Mouse (Mus musculus): ENCODE results near the gene Art3. TPM values are rescaled to one million over a fixed set of nuclear protein-coding genes. Genes with fewer than 3 reads are reported as not detected.

Gene Art3
- polyA plus RNA-seq, 1 experiment from 2014 or later, result 46.5 TPM

GRCm38 (mm10) chr5:92413271-92413981 is 81.8 kb downstream of the Art3 start:
- Histone ChIP-seq H3K4me3 (ENCODE audit: low read depth, low read length) (no peak overlapping the region), H3K4me2 (replicated peaks; ENCODE audit: low read depth, low read length) (no peak overlapping the region), H3K4me1 (ENCODE audit: insufficient read depth, low read depth, low read length) (no peaks in the 10 kb centered on the region), H3K9ac (replicated peaks; ENCODE audit: low read depth) (no peak overlapping the region), H3K36me3 (ENCODE audit: insufficient read depth, low read length) (peaks cover 16% of the 10 kb centered on the region; the same call in 1 of the 2 replicates), H3K27me3 (replicated peaks; ENCODE audit: insufficient read depth, low read length) (no peaks in the 10 kb centered on the region), H3K9me3 (ENCODE audit: low read length) (no peaks in the 10 kb centered on the region), H3K27ac (ENCODE audit: low read length) (no peak overlapping the region)
- DNase-seq (ENCODE audit: low spot score) (no peak), ATAC-seq (no peak)
- TF ChIP-seq CTCF (IDR thresholded peaks at IDR 0.05), result no peak
- no peak for TF ChIP-seq EP300 (IDR thresholded peaks at IDR 0.05)
- 84% methylated on average over 11 of the region's 11 CpGs for WGBS

DNA sequence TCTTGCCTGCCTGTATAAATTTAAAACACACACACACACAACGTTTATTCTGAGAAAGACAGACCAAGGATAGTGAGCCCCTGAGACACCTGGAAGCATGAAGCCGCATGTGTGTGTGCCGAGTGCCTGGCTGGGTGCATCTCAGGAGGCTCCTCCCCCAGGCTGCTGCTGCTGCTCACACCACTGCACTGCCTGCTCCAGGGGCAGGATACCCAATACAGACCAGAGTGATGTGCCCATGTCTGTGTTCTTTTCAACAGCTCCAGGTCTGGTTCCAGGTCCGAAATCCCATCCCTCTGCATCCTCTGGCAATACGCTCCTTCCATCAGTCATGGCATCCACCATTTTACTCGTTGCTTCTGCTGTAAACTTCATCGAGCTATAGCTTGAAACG is 82.4 kb downstream of the Art3 start:
- WGBS, result 82% methylated on average over 8 of the region's 8 CpGs
- Histone ChIP-seq H3K9ac (replicated peaks; ENCODE audit: low read depth) (no peak overlapping the region), H3K9me3 (ENCODE audit: low read length) (no peaks in the 10 kb centered on the region), H3K36me3 (ENCODE audit: insufficient read depth, low read length) (peaks cover 20% of the 10 kb centered on the region; the same call in 1 of the 2 replicates), H3K27ac (ENCODE audit: low read length) (no peak overlapping the region), H3K4me3 (ENCODE audit: low read depth, low read length) (no peak overlapping the region), H3K4me1 (ENCODE audit: insufficient read depth, low read depth, low read length) (no peaks in the 10 kb centered on the region), H3K4me2 (replicated peaks; ENCODE audit: low read depth, low read length) (no peak overlapping the region), H3K27me3 (replicated peaks; ENCODE audit: insufficient read depth, low read length) (no peaks in the 10 kb centered on the region)
- DNase-seq (ENCODE audit: low spot score), result no peak
- no peak for ATAC-seq
- TF ChIP-seq CTCF (IDR thresholded peaks at IDR 0.05), result no peak
- TF ChIP-seq EP300 (IDR thresholded peaks at IDR 0.05), result no peak

DNA sequence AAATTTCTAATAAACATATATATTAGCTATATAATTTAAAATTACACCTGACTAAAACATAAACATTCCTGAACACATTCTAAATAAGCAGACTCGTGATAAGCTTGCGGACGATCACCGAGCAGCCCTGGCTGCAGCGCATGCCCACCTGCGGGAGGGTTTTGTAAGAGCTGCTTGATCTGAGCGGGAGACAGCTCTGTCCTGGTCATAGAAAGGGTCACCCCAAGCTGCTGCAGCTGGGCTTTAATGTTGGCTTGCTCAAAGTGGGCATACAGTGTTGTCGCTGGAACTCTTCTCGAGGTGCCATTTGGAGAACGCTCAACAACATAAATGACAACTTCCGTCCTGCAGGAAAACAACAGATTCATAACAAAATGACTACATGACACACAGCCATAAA is 92.5 kb downstream of the Art3 start:
- WGBS, result 91% methylated on average over 11 of the region's 11 CpGs
- Histone ChIP-seq H3K4me2 (replicated peaks; ENCODE audit: low read depth, low read length) (no peak overlapping the region), H3K36me3 (ENCODE audit: insufficient read depth, low read length) (peaks cover 11% of the 10 kb centered on the region; the same call in 1 of the 2 replicates), H3K9me3 (ENCODE audit: low read length) (no peaks in the 10 kb centered on the region), H3K4me3 (ENCODE audit: low read depth, low read length) (no peak overlapping the region), H3K4me1 (ENCODE audit: insufficient read depth, low read depth, low read length) (no peaks in the 10 kb centered on the region), H3K27me3 (replicated peaks; ENCODE audit: insufficient read depth, low read length) (no peaks in the 10 kb centered on the region), H3K27ac (ENCODE audit: low read length) (no peak overlapping the region), H3K9ac (replicated peaks; ENCODE audit: low read depth) (no peak overlapping the region)
- TF ChIP-seq CTCF (IDR thresholded peaks at IDR 0.05) (no peak), EP300 (IDR thresholded peaks at IDR 0.05) (no peak)
- DNase-seq (ENCODE audit: low spot score) (no peak), ATAC-seq (no peak)

DNA sequence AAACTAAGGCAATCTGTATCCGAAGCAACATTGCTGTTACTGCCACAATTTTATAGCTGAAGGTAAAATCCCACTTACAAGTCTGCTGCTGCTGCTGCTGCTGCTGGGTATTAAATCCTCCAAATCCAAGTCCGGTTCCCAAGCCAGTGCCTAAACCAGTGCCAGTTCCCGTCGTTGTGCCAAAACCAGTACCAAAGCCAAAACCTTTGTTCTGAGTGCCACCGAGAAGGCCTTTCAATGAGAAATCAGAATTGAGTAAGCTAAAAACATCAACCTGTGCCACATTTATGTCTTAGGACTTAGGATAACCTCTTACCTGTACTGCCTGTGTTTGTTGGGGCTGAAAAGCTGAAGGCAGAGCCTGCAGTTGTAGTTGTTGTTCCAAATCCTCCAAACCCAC is 99.1 kb downstream of the Art3 start:
- H3K9ac ChIP-seq (replicated peaks; ENCODE audit: low read depth), result no peak overlapping the region
- no peak for TF ChIP-seq CTCF (IDR thresholded peaks at IDR 0.05)
- TF ChIP-seq EP300 (IDR thresholded peaks at IDR 0.05), result no peak
- no peak for ATAC-seq
- H3K27ac ChIP-seq (ENCODE audit: low read length), result no peak overlapping the region
- 89% methylated on average over 5 of the region's 5 CpGs for WGBS
- no peaks in the 10 kb centered on the region for H3K27me3 ChIP-seq (replicated peaks; ENCODE audit: insufficient read depth, low read length)
- no peaks in the 10 kb centered on the region for H3K9me3 ChIP-seq (ENCODE audit: low read length)
- H3K36me3 ChIP-seq (ENCODE audit: insufficient read depth, low read length), result no peaks in the 10 kb centered on the region; the same call in 1 of the 2 replicates
- no peaks in the 10 kb centered on the region for H3K4me1 ChIP-seq (ENCODE audit: insufficient read depth, low read depth, low read length)
- H3K4me3 ChIP-seq (ENCODE audit: low read depth, low read length), result no peak overlapping the region
- no peak for DNase-seq (ENCODE audit: low spot score)
- H3K4me2 ChIP-seq (replicated peaks; ENCODE audit: low read depth, low read length), result no peak overlapping the region

GRCm38 (mm10) chr5:92431611-92432010 is 100.0 kb downstream of the Art3 start:
- Histone ChIP-seq H3K4me2 (replicated peaks; ENCODE audit: low read depth, low read length) (no peak overlapping the region), H3K27me3 (replicated peaks; ENCODE audit: insufficient read depth, low read length) (no peaks in the 10 kb centered on the region), H3K9ac (replicated peaks; ENCODE audit: low read depth) (no peak overlapping the region), H3K9me3 (ENCODE audit: low read length) (no peaks in the 10 kb centered on the region), H3K4me3 (ENCODE audit: low read depth, low read length) (no peak overlapping the region), H3K36me3 (ENCODE audit: insufficient read depth, low read length) (no peaks in the 10 kb centered on the region; the same call in 1 of the 2 replicates), H3K4me1 (ENCODE audit: insufficient read depth, low read depth, low read length) (no peaks in the 10 kb centered on the region), H3K27ac (ENCODE audit: low read length) (no peak overlapping the region)
- WGBS, result 74% methylated on average over 7 of the region's 7 CpGs
- DNase-seq (ENCODE audit: low spot score) (no peak), ATAC-seq (no peak)
- TF ChIP-seq EP300 (IDR thresholded peaks at IDR 0.05) (no peak), CTCF (IDR thresholded peaks at IDR 0.05) (no peak)

DNA sequence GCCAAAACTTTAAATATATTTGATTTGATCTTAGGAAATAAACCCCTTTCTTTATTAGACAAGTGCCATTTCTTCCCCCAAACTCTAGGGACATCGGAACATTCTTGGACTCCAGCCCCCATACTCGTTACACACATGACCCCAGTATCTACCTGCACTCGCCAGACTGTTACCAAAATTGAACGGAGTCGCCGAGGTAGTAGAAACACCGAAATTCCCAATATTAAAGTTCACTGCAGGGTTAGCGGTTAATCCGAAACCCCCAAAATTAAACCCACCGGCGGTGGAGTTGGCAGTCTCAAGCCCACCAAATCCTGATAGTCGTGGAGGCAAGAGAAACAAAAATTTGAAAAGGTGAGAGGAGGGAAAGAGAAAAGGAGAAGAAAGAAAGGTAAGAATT is 102.4 kb downstream of the Art3 start:
- H3K4me2 ChIP-seq (replicated peaks; ENCODE audit: low read depth, low read length), result peak overlapping the region; percentile 91
- H3K36me3 ChIP-seq (ENCODE audit: insufficient read depth, low read length), result no peaks in the 10 kb centered on the region; the same call in 1 of the 2 replicates
- peak overlapping the region; percentile 92 for H3K4me3 ChIP-seq (ENCODE audit: low read depth, low read length)
- ATAC-seq (no peak), DNase-seq (ENCODE audit: low spot score) (no peak)
- WGBS, result 1% methylated on average over 12 of the region's 12 CpGs
- 0 out of 2 replicates have a peak overlapping the region, but pooled peaks have one; percentile 88 for H3K27ac ChIP-seq (ENCODE audit: low read length)
- H3K27me3 ChIP-seq (replicated peaks; ENCODE audit: insufficient read depth, low read length), result no peaks in the 10 kb centered on the region
- peak overlapping the region; percentile 85 for H3K9ac ChIP-seq (replicated peaks; ENCODE audit: low read depth)
- TF ChIP-seq EP300 (IDR thresholded peaks at IDR 0.05), result no peak
- TF ChIP-seq CTCF (IDR thresholded peaks at IDR 0.05), result no peak
- no peaks in the 10 kb centered on the region for H3K4me1 ChIP-seq (ENCODE audit: insufficient read depth, low read depth, low read length)
- no peaks in the 10 kb centered on the region for H3K9me3 ChIP-seq (ENCODE audit: low read length)
